Mouse (Mus musculus): Measurements from ENCODE around the gene Iah1. TPM values are rescaled to one million over a fixed set of nuclear protein-coding genes. Genes with fewer than 3 reads are reported as not detected.

The Iah1 gene
- polyA plus RNA-seq (2015; fragmentation: Nextera tagmentation; extraction: Ambion mirVana), result 102 and 104 TPM in 2 replicates

GRCm38 (mm10) chr12:21315923-21316868, at the start of gene Iah1:
Gene Iah1 (plus strand): TSS chr12:21316389.

GRCm38 (mm10) chr12:21284761-21285441, 31.3 kb upstream of the Iah1 start, which contains the start of gene Cpsf3:
Gene Cpsf3 (plus strand): TSS chr12:21285391.

GRCm38 (mm10) chr12:21286243-21286622, 30.0 kb upstream of the Iah1 start, which contains the start of gene Itgb1bp1:
Gene Itgb1bp1 (minus strand): TSS chr12:21286284.

GRCm38 (mm10) chr12:21373100-21373819, 57.1 kb downstream of the Iah1 start, which contains the start of gene Adam17:
Gene Adam17 (minus strand): TSS chr12:21373632.

Other genes with a start within 250 kb of the Iah1 start
- gene Cpsf3, start 31.0 kb upstream of the Iah1 start, polyA plus RNA-seq (2015; fragmentation: Nextera tagmentation; extraction: Ambion mirVana), result 47.0 and 48.4 TPM in 2 replicates
- 42.5 and 48.1 TPM in 2 replicates for gene Itgb1bp1, start 30.1 kb upstream of the Iah1 start, polyA plus RNA-seq (2015; fragmentation: Nextera tagmentation; extraction: Ambion mirVana)
- gene Adam17, start 57.2 kb downstream of the Iah1 start, polyA plus RNA-seq (2015; fragmentation: Nextera tagmentation; extraction: Ambion mirVana), result 21.1 and 21.5 TPM in 2 replicates
- gene Ywhaq, start 101.2 kb downstream of the Iah1 start, polyA plus RNA-seq (2015; fragmentation: Nextera tagmentation; extraction: Ambion mirVana), result 313 and 413 TPM in 2 replicates